Comparison of ENCODE assay signal across 29 mouse cellular contexts in genomic region chr10:24682518-24683104, GRCm38 (mm10). TPM values are rescaled to one million over a fixed set of nuclear protein-coding genes. Genes with fewer than 3 reads are reported as not detected.
DNase-seq lines count a peak whose midpoint lies in the region; TF ChIP-seq lines count a peak whose summit lies in the region.
"Had no signal": no experiment of that assay in that cellular context is flagged by ENCODE, and none has a peak within 500 bp of the region (broad histone marks: within the 10 kb centered on the region; RNA-seq: fewer than 3 reads in every experiment).

No protein-coding gene starts in this region.

- no peak for TF ChIP-seq CTCF in heart, adult 2 months (IDR thresholded peaks at IDR 0.05)

- TF ChIP-seq EP300 in heart, adult 2 months (IDR thresholded peaks at IDR 0.05; ENCODE audit: insufficient read depth, low read depth, low read length): no peak

- H3K4me1 ChIP-seq in heart, adult 2 months (ENCODE audit: control insufficient read depth, insufficient read depth, low read length): no peaks in the 10 kb centered on the region; the same call in 1 of the 2 replicates
- H3K4me1 ChIP-seq: embryonic facial prominence, embryonic 13.5 days; forebrain, embryonic 15.5 days; heart, embryonic 12.5 days; hindbrain, embryonic 13.5 days; intestine, embryonic 15.5 days; liver, embryonic 13.5 days; midbrain, embryonic 15.5 days; neural tube, embryonic 13.5 days had no signal

- DNase-seq in heart, adult 11 months: peak; percentile 87
- no peak for DNase-seq in heart, adult 2 months
- peak; percentile 2 for DNase-seq in left cerebral cortex, adult 11 months (ENCODE audit: low spot score)
- DNase-seq in left cerebral cortex, postnatal 4 days: no peak
- DNase-seq in right cerebral cortex, adult 2 months (ENCODE audit: low spot score in 2 of 2): peak; percentile 7 to 27
- no peak for DNase-seq in right cerebral cortex, postnatal 25 days
- DNase-seq in skeletal muscle tissue, adult 2 months (ENCODE audit: low read depth, low spot score): peak; percentile 2
- DNase-seq in cerebellum, postnatal 14 days: no peak
- DNase-seq: adrenal gland, postnatal 36 days; cerebellum, adult 11-12 months; cerebellum, postnatal 25 days; embryo, embryonic 11 days; gastrocnemius, adult 2 months; kidney, adult 9 months; kidney, postnatal 25 days; liver, embryonic 13.5 days; lung, adult 2 months; thymus, adult 2 months; thymus, postnatal 4 days had no signal

- H3K4me3 ChIP-seq in heart, adult 2 months: no peak overlapping the region
- H3K4me3 ChIP-seq: embryonic facial prominence, embryonic 13.5 days; erythroblast, embryonic 14.5 days; forebrain, embryonic 15.5 days; gastrocnemius, adult 2 months; heart, embryonic 12.5 days; hindbrain, embryonic 13.5 days; intestine, embryonic 15.5 days; layer of hippocampus, adult 2 months; liver, embryonic 13.5 days; midbrain, embryonic 15.5 days; myocyte; neural tube, embryonic 13.5 days had no signal

- no peaks in the 10 kb centered on the region for H3K79me2 ChIP-seq in heart, adult 2 months (replicated peaks; ENCODE audit: control insufficient read depth, insufficient read depth, low read length)

- intact Hi-C loops in heart, adult 2 months (cut with DNase I): no loop called here
- intact Hi-C loops in left cerebral cortex, postnatal 4 days (cut with DNase I): no loop called here

- 63% methylated on average over 7 of the region's 7 CpGs for WGBS in heart, adult 2 months

- no peaks in the 10 kb centered on the region for H3K36me3 ChIP-seq in heart, adult 2 months (ENCODE audit: control insufficient read depth, insufficient read depth, low read length)
- H3K36me3 ChIP-seq: embryonic facial prominence, embryonic 13.5 days; forebrain, embryonic 15.5 days; heart, embryonic 12.5 days; hindbrain, embryonic 13.5 days; intestine, embryonic 15.5 days; liver, embryonic 13.5 days; midbrain, embryonic 15.5 days; neural tube, embryonic 13.5 days had no signal

- no peak for TF ChIP-seq POLR2A in heart, adult 2 months (IDR thresholded peaks at IDR 0.05; ENCODE audit: insufficient read depth, low read depth, low read length)

- no peak overlapping the region for H3K9ac ChIP-seq in heart, adult 2 months (ENCODE audit: low read depth, low read length)
- H3K9ac ChIP-seq: embryonic facial prominence, embryonic 13.5 days; forebrain, embryonic 15.5 days; heart, embryonic 12.5 days; hindbrain, embryonic 13.5 days; intestine, embryonic 15.5 days; liver, embryonic 13.5 days; midbrain, embryonic 15.5 days; neural tube, embryonic 13.5 days had no signal

- H3K27ac ChIP-seq in heart, adult 2 months: no peak overlapping the region
- H3K27ac ChIP-seq: embryonic facial prominence, embryonic 13.5 days; forebrain, embryonic 15.5 days; gastrocnemius, adult 2 months; hindbrain, embryonic 13.5 days; intestine, embryonic 15.5 days; layer of hippocampus, adult 2 months; liver, embryonic 13.5 days; midbrain, embryonic 15.5 days; neural tube, embryonic 13.5 days had no signal

- H3K27me3 ChIP-seq in heart, adult 2 months (ENCODE audit: control insufficient read depth, insufficient read depth, low read length): no peaks in the 10 kb centered on the region
- H3K27me3 ChIP-seq: embryonic facial prominence, embryonic 13.5 days; forebrain, embryonic 15.5 days; heart, embryonic 12.5 days; hindbrain, embryonic 13.5 days; intestine, embryonic 15.5 days; liver, embryonic 13.5 days; midbrain, embryonic 15.5 days; neural tube, embryonic 13.5 days had no signal

RNA-seq across cellular contexts. Expression of gene Enpp1, which starts 29.3 kb away (rescaled TPM):
- 1 to 10 TPM; 5.8 to 6.5 TPM for total RNA-seq in heart, adult 2 months (2021)
- polyA plus RNA-seq in heart, adult 2 months (2012; rRNA removed): 2.1 and 2.8 TPM in 2 replicates
- total RNA-seq in left cerebral cortex, postnatal 4 days (2021): 1 to 10 TPM; 4.2 to 4.8 TPM
- polyA plus RNA-seq: erythroblast, embryonic 14.5 days had no signal

Comparison
In these comparisons a context has a peak if more than half of its experiments do, and no peak if none do; other contexts are left out.
1. DNase-seq: peak in heart, adult 11 months (single experiment), left cerebral cortex, adult 11 months (single experiment), right cerebral cortex, adult 2 months (2 of 2) and skeletal muscle tissue, adult 2 months (single experiment); none in heart, adult 2 months (0 of 2), left cerebral cortex, postnatal 4 days (single experiment), right cerebral cortex, postnatal 25 days (single experiment) and cerebellum, postnatal 14 days (0 of 2).